Mouse (Mus musculus) splenic B cell, adult 2 months (primary cell): Measurements from ENCODE around the gene Gm17542.
"Not testable (repeated sequence)": the region's sequence is repeated elsewhere in the genome, so short reads cannot be mapped to it uniquely, and the experiment has no call there.

Experiments used
- DNase-seq: peaks from one replicate; pipeline ENCODE4 v3.0.0-alpha.2; 2011; ENCODE audit warnings: low read depth, low spot score
- H3K27me3 ChIP-seq: 2 replicates; pipeline ENCODE4 v1.6.1; 2012; ENCODE audit warnings: mild to moderate bottlenecking, low read length, moderate library complexity, mixed read lengths; ENCODE audit not compliant: control insufficient read depth, poor library complexity, insufficient read depth, severe bottlenecking
- H3K36me3 ChIP-seq: 2 replicates; pipeline ENCODE4 v1.6.1; 2012; ENCODE audit warnings: mild to moderate bottlenecking, low read length, moderate library complexity, mixed read lengths; ENCODE audit not compliant: control insufficient read depth, poor library complexity, insufficient read depth, severe bottlenecking

The Gm17542 gene

GRCm38 (mm10) chr10:58718110-58718509 is at the start of gene Gm17542:
Gene Gm17542, minus strand, starts transcription at chr10:58718210.
- H3K27me3 ChIP-seq, DNase-seq, H3K36me3 ChIP-seq: not testable (repeated sequence)

GRCm38 (mm10) chr10:58739779-58740178 is 21.8 kb upstream of the Gm17542 start:
- no peaks in the 10 kb centered on the region for H3K36me3 ChIP-seq
- DNase-seq, result no peak
- no peaks in the 10 kb centered on the region for H3K27me3 ChIP-seq

- H3K27me3 ChIP-seq, result no peaks in the 10 kb centered on the region
- DNase-seq, result no peak
Measured at GRCm38 (mm10) chr10:58738152-58738551, 20.1 kb upstream of the Gm17542 start.

GRCm38 (mm10) chr10:58714789-58715148 is 3.2 kb downstream of the Gm17542 start:
- no peak for DNase-seq
- Histone ChIP-seq H3K27me3 (no peaks in the 10 kb centered on the region), H3K36me3 (no peaks in the 10 kb centered on the region)

More at GRCm38 (mm10) chr10:58738152-58738551, 20.1 kb upstream of the Gm17542 start:
- H3K36me3 ChIP-seq, result no peaks in the 10 kb centered on the region

- H3K27me3 ChIP-seq, result no peaks in the 10 kb centered on the region
- peak; percentile 16 for DNase-seq
- H3K36me3 ChIP-seq, result no peaks in the 10 kb centered on the region
Measured at GRCm38 (mm10) chr10:58713855-58714788, 3.9 kb downstream of the Gm17542 start.

GRCm38 (mm10) chr10:58713225-58713624 is 4.8 kb downstream of the Gm17542 start:
- DNase-seq, result peak; percentile 3
- H3K36me3 ChIP-seq, result no peaks in the 10 kb centered on the region
- no peaks in the 10 kb centered on the region for H3K27me3 ChIP-seq

GRCm38 (mm10) chr10:58709021-58709420 is 9.0 kb downstream of the Gm17542 start:
- DNase-seq, result no peak
- Histone ChIP-seq H3K36me3 (no peaks in the 10 kb centered on the region), H3K27me3 (no peaks in the 10 kb centered on the region)

GRCm38 (mm10) chr10:58700578-58700977 is 17.4 kb downstream of the Gm17542 start:
- Histone ChIP-seq H3K36me3 (no peaks in the 10 kb centered on the region), H3K27me3 (no peaks in the 10 kb centered on the region)
- DNase-seq, result no peak

- H3K36me3 ChIP-seq, result no peaks in the 10 kb centered on the region
- DNase-seq, result no peak
- H3K27me3 ChIP-seq, result no peaks in the 10 kb centered on the region
Measured at GRCm38 (mm10) chr10:58700160-58700559, 17.9 kb downstream of the Gm17542 start.

- no peak for DNase-seq
- Histone ChIP-seq H3K36me3 (no peaks in the 10 kb centered on the region), H3K27me3 (no peaks in the 10 kb centered on the region)
Measured at GRCm38 (mm10) chr10:58698955-58699354, 19.1 kb downstream of the Gm17542 start.

GRCm38 (mm10) chr10:58691051-58691450 is 27.0 kb downstream of the Gm17542 start:
- Histone ChIP-seq H3K36me3 (no peaks in the 10 kb centered on the region), H3K27me3 (no peaks in the 10 kb centered on the region)
- no peak for DNase-seq

- H3K36me3 ChIP-seq, result no peaks in the 10 kb centered on the region
- no peaks in the 10 kb centered on the region for H3K27me3 ChIP-seq
- no peak for DNase-seq
Measured at GRCm38 (mm10) chr10:58679298-58679697, 38.7 kb downstream of the Gm17542 start.

- H3K36me3 ChIP-seq, result no peaks in the 10 kb centered on the region
- DNase-seq, result peak; percentile 45
Measured at GRCm38 (mm10) chr10:58675533-58675932, 42.5 kb downstream of the Gm17542 start, which contains the start of gene Edar. Gene Edar, minus strand, starts transcription at chr10:58675654.

GRCm38 (mm10) chr10:58673278-58674061 is 44.5 kb downstream of the Gm17542 start:
- peak; percentile 52 for DNase-seq
- Histone ChIP-seq H3K27me3 (no peaks in the 10 kb centered on the region), H3K36me3 (no peaks in the 10 kb centered on the region)

More at GRCm38 (mm10) chr10:58675533-58675932, 42.5 kb downstream of the Gm17542 start, which contains the start of gene Edar:
- H3K27me3 ChIP-seq, result no peaks in the 10 kb centered on the region
